Mouse (Mus musculus): ENCODE results near the gene Fbxo21. TPM values are rescaled to one million over a fixed set of nuclear protein-coding genes. Genes with fewer than 3 reads are reported as not detected.

Fbxo21 gene
- polyA plus RNA-seq, 1 experiment from 2014 or later, result 51.0 TPM

- H3K9ac ChIP-seq (ENCODE audit: low read depth, low read length), result no peak overlapping the region
- 81% methylated on average over 8 of the region's 8 CpGs for WGBS
- no peaks in the 10 kb centered on the region for H3K9me3 ChIP-seq (ENCODE audit: control insufficient read depth, low read length)
- H3K4me1 ChIP-seq (ENCODE audit: control insufficient read depth, insufficient read depth, low read length), result no peaks in the 10 kb centered on the region
- H3K4me3 ChIP-seq (ENCODE audit: low read length), result no peak overlapping the region
- no peak overlapping the region for H3K27ac ChIP-seq (ENCODE audit: low read length)
- peaks cover 38% of the 10 kb centered on the region for H3K36me3 ChIP-seq (ENCODE audit: control insufficient read depth, insufficient read depth, low read length)
- ATAC-seq, result no peak
- H3K4me2 ChIP-seq (ENCODE audit: low read depth, low read length), result no peak overlapping the region
- H3K27me3 ChIP-seq (replicated peaks; ENCODE audit: control insufficient read depth, insufficient read depth, low read length), result no peaks in the 10 kb centered on the region
These were observed 28.1 kb downstream of the Fbxo21 start for GRCm38 (mm10) chr5:118004619-118005018.

- WGBS, result 73% methylated on average over 1 of the region's 1 CpGs
- H3K36me3 ChIP-seq (ENCODE audit: control insufficient read depth, insufficient read depth, low read length), result peaks cover 32% of the 10 kb centered on the region
- no peaks in the 10 kb centered on the region for H3K4me1 ChIP-seq (ENCODE audit: control insufficient read depth, insufficient read depth, low read length)
- H3K27me3 ChIP-seq (replicated peaks; ENCODE audit: control insufficient read depth, insufficient read depth, low read length), result no peaks in the 10 kb centered on the region
- ATAC-seq, result no peak
- H3K27ac ChIP-seq (ENCODE audit: low read length), result no peak overlapping the region
- no peak overlapping the region for H3K4me3 ChIP-seq (ENCODE audit: low read length)
- H3K9ac ChIP-seq (ENCODE audit: low read depth, low read length), result no peak overlapping the region
- no peak overlapping the region for H3K4me2 ChIP-seq (ENCODE audit: low read depth, low read length)
- no peaks in the 10 kb centered on the region for H3K9me3 ChIP-seq (ENCODE audit: control insufficient read depth, low read length)
These were observed 29.2 kb downstream of the Fbxo21 start for GRCm38 (mm10) chr5:118005728-118006127.

GRCm38 (mm10) chr5:118008344-118008743, 31.8 kb downstream of the Fbxo21 start:
- Histone ChIP-seq H3K9me3 (ENCODE audit: control insufficient read depth, low read length) (no peaks in the 10 kb centered on the region), H3K4me2 (ENCODE audit: low read depth, low read length) (no peak overlapping the region), H3K36me3 (ENCODE audit: control insufficient read depth, insufficient read depth, low read length) (peaks cover 12% of the 10 kb centered on the region), H3K27me3 (replicated peaks; ENCODE audit: control insufficient read depth, insufficient read depth, low read length) (no peaks in the 10 kb centered on the region), H3K9ac (ENCODE audit: low read depth, low read length) (no peak overlapping the region), H3K4me3 (ENCODE audit: low read length) (no peak overlapping the region), H3K4me1 (ENCODE audit: control insufficient read depth, insufficient read depth, low read length) (no peaks in the 10 kb centered on the region), H3K27ac (ENCODE audit: low read length) (no peak overlapping the region)
- no peak for ATAC-seq
- WGBS, result 90% methylated on average over 13 of the region's 13 CpGs

GRCm38 (mm10) chr5:118010872-118011271, 34.3 kb downstream of the Fbxo21 start:
- Histone ChIP-seq H3K27me3 (replicated peaks; ENCODE audit: control insufficient read depth, insufficient read depth, low read length) (no peaks in the 10 kb centered on the region), H3K4me2 (ENCODE audit: low read depth, low read length) (no peak overlapping the region), H3K27ac (ENCODE audit: low read length) (no peak overlapping the region), H3K4me1 (ENCODE audit: control insufficient read depth, insufficient read depth, low read length) (peaks cover 5% of the 10 kb centered on the region), H3K36me3 (ENCODE audit: control insufficient read depth, insufficient read depth, low read length) (peaks cover 4% of the 10 kb centered on the region), H3K4me3 (ENCODE audit: low read length) (no peak overlapping the region), H3K9me3 (ENCODE audit: control insufficient read depth, low read length) (no peaks in the 10 kb centered on the region), H3K9ac (ENCODE audit: low read depth, low read length) (no peak overlapping the region)
- ATAC-seq, result no peak
- 56% methylated on average over 7 of the region's 7 CpGs for WGBS

- Histone ChIP-seq H3K9ac (ENCODE audit: low read depth, low read length) (no peak overlapping the region), H3K27me3 (replicated peaks; ENCODE audit: control insufficient read depth, insufficient read depth, low read length) (no peaks in the 10 kb centered on the region), H3K27ac (ENCODE audit: low read length) (no peak overlapping the region), H3K4me2 (ENCODE audit: low read depth, low read length) (no peak overlapping the region), H3K36me3 (ENCODE audit: control insufficient read depth, insufficient read depth, low read length) (peaks cover 4% of the 10 kb centered on the region), H3K4me1 (ENCODE audit: control insufficient read depth, insufficient read depth, low read length) (peaks cover 5% of the 10 kb centered on the region), H3K9me3 (ENCODE audit: control insufficient read depth, low read length) (no peaks in the 10 kb centered on the region), H3K4me3 (ENCODE audit: low read length) (no peak overlapping the region)
- 72% methylated on average over 7 of the region's 7 CpGs for whole genome bisulfite sequencing
- no peak for ATAC-seq
These were observed 35.3 kb downstream of the Fbxo21 start for GRCm38 (mm10) chr5:118011796-118012195.

GRCm38 (mm10) chr5:118015028-118015427, 38.5 kb downstream of the Fbxo21 start:
- H3K4me1 ChIP-seq (ENCODE audit: control insufficient read depth, insufficient read depth, low read length), result peaks cover 5% of the 10 kb centered on the region
- H3K9ac ChIP-seq (ENCODE audit: low read depth, low read length), result no peak overlapping the region
- no peaks in the 10 kb centered on the region for H3K36me3 ChIP-seq (ENCODE audit: control insufficient read depth, insufficient read depth, low read length)
- H3K4me2 ChIP-seq (ENCODE audit: low read depth, low read length), result no peak overlapping the region
- no peak overlapping the region for H3K4me3 ChIP-seq (ENCODE audit: low read length)
- no peaks in the 10 kb centered on the region for H3K27me3 ChIP-seq (replicated peaks; ENCODE audit: control insufficient read depth, insufficient read depth, low read length)
- H3K9me3 ChIP-seq (ENCODE audit: control insufficient read depth, low read length), result no peaks in the 10 kb centered on the region
- no peak overlapping the region for H3K27ac ChIP-seq (ENCODE audit: low read length)
- WGBS, result 27% methylated on average over 12 of the region's 12 CpGs
- ATAC-seq, result no peak

- Histone ChIP-seq H3K27ac (ENCODE audit: low read length) (no peak overlapping the region), H3K27me3 (replicated peaks; ENCODE audit: control insufficient read depth, insufficient read depth, low read length) (no peaks in the 10 kb centered on the region), H3K36me3 (ENCODE audit: control insufficient read depth, insufficient read depth, low read length) (no peaks in the 10 kb centered on the region), H3K9ac (ENCODE audit: low read depth, low read length) (no peak overlapping the region), H3K9me3 (ENCODE audit: control insufficient read depth, low read length) (no peaks in the 10 kb centered on the region), H3K4me3 (ENCODE audit: low read length) (no peak overlapping the region), H3K4me1 (ENCODE audit: control insufficient read depth, insufficient read depth, low read length) (peaks cover 5% of the 10 kb centered on the region), H3K4me2 (ENCODE audit: low read depth, low read length) (no peak overlapping the region)
- ATAC-seq, result no peak
- 91% methylated on average over 2 of the region's 2 CpGs for whole genome bisulfite sequencing
These were observed 39.1 kb downstream of the Fbxo21 start for GRCm38 (mm10) chr5:118015669-118016068.

- H3K9ac ChIP-seq (ENCODE audit: low read depth, low read length), result no peak overlapping the region
- no peaks in the 10 kb centered on the region for H3K36me3 ChIP-seq (ENCODE audit: control insufficient read depth, insufficient read depth, low read length)
- H3K4me3 ChIP-seq (ENCODE audit: low read length), result no peak overlapping the region
- peaks cover 5% of the 10 kb centered on the region for H3K4me1 ChIP-seq (ENCODE audit: control insufficient read depth, insufficient read depth, low read length)
- H3K9me3 ChIP-seq (ENCODE audit: control insufficient read depth, low read length), result no peaks in the 10 kb centered on the region
- no peak overlapping the region for H3K27ac ChIP-seq (ENCODE audit: low read length)
- H3K27me3 ChIP-seq (replicated peaks; ENCODE audit: control insufficient read depth, insufficient read depth, low read length), result no peaks in the 10 kb centered on the region
- WGBS, result 46% methylated on average over 5 of the region's 5 CpGs
- no peak for ATAC-seq
- no peak overlapping the region for H3K4me2 ChIP-seq (ENCODE audit: low read depth, low read length)
These were observed 41.0 kb downstream of the Fbxo21 start for GRCm38 (mm10) chr5:118017527-118017926.

- WGBS, result 55% methylated on average over 11 of the region's 11 CpGs
- no peaks in the 10 kb centered on the region for H3K9me3 ChIP-seq (ENCODE audit: control insufficient read depth, low read length)
- H3K9ac ChIP-seq (ENCODE audit: low read depth, low read length), result no peak overlapping the region
- no peaks in the 10 kb centered on the region for H3K36me3 ChIP-seq (ENCODE audit: control insufficient read depth, insufficient read depth, low read length)
- H3K4me1 ChIP-seq (ENCODE audit: control insufficient read depth, insufficient read depth, low read length), result peaks cover 3% of the 10 kb centered on the region
- no peaks in the 10 kb centered on the region for H3K27me3 ChIP-seq (replicated peaks; ENCODE audit: control insufficient read depth, insufficient read depth, low read length)
- no peak overlapping the region for H3K4me2 ChIP-seq (ENCODE audit: low read depth, low read length)
- no peak overlapping the region for H3K4me3 ChIP-seq (ENCODE audit: low read length)
- no peak for ATAC-seq
- no peak overlapping the region for H3K27ac ChIP-seq (ENCODE audit: low read length)
These were observed 43.4 kb downstream of the Fbxo21 start for GRCm38 (mm10) chr5:118019905-118020304.

- H3K9ac ChIP-seq (ENCODE audit: low read depth, low read length), result no peak overlapping the region
- H3K36me3 ChIP-seq (ENCODE audit: control insufficient read depth, insufficient read depth, low read length), result no peaks in the 10 kb centered on the region
- no peak overlapping the region for H3K4me2 ChIP-seq (ENCODE audit: low read depth, low read length)
- H3K9me3 ChIP-seq (ENCODE audit: control insufficient read depth, low read length), result no peaks in the 10 kb centered on the region
- H3K27ac ChIP-seq (ENCODE audit: low read length), result no peak overlapping the region
- peaks cover 12% of the 10 kb centered on the region for H3K4me1 ChIP-seq (ENCODE audit: control insufficient read depth, insufficient read depth, low read length)
- H3K27me3 ChIP-seq (replicated peaks; ENCODE audit: control insufficient read depth, insufficient read depth, low read length), result peaks cover 27% of the 10 kb centered on the region
- no peak for ATAC-seq
- WGBS, result 65% methylated on average over 3 of the region's 3 CpGs
- no peak overlapping the region for H3K4me3 ChIP-seq (ENCODE audit: low read length)
These were observed 46.5 kb downstream of the Fbxo21 start for GRCm38 (mm10) chr5:118023053-118023452.

Measured in intestine, embryonic 16.5 days (tissue).